Mouse (Mus musculus): ENCODE measurements at regions not wholly inside any gene's neighbourhood (a gene's known extent, or its start where the extent isn't known, plus 50 kb on each side); places are given as distances from the start of the nearest gene placed in this dataset.

GRCm38 (mm10) chr16:51811073-51811472 lies 220.0 kb upstream of the Cblb start:
- TF ChIP-seq CTCF (IDR thresholded peaks at IDR 0.05) = no peak
- no peak for TF ChIP-seq POLR2A (IDR thresholded peaks at IDR 0.05; ENCODE audit: insufficient read depth, low read depth, low read length)
